Mouse (Mus musculus) cerebellum, postnatal 25 days (tissue): ENCODE measurements around the gene Gm10334.
"Not testable (repeated sequence)": the region's sequence is repeated elsewhere in the genome, so short reads cannot be mapped to it uniquely, and the experiment has no call there.

Source experiments
- DNase-seq, 2 experiments: peaks; one replicate each; pipeline ENCODE4 v3.0.0; 2021; ENCODE audit warnings: mixed read lengths in 2 of 2

Gm10334 gene

GRCm38 (mm10) chr6:41446045-41446444 is at the start of gene Gm10334:
TSS of gene Gm10334 (minus strand) at chr6:41446145.
- not testable (repeated sequence) for DNase-seq

- not testable (repeated sequence) for DNase-seq
Measured at GRCm38 (mm10) chr6:41458632-41459031, 12.7 kb upstream of the Gm10334 start, which contains the start of gene Prss1. TSS of gene Prss1 (plus strand) at chr6:41458932.

DNA sequence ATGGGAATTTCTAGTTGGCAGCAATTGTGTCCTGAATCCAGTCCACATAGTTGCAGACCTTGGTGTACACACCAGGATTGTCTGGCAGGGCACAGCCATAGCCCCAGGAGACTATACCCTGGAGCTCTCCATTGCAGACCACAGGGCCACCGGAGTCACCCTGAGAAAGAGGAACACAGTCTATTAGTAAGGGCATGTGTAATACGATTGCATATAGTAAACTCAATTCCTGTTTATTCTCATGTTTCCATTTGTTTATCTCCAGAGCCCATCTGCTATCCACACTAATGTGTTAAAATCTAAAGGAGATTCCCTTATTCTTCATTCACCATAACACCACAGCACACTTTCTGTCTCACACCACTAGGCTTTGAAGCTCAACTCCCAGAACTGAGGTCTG is 3.7 kb downstream of the Gm10334 start:
- not testable (repeated sequence) for DNase-seq
